Mouse (Mus musculus) liver, embryonic 14 days (tissue): ENCODE data around the gene Tex30. TPM values are rescaled to one million over a fixed set of nuclear protein-coding genes. Genes with fewer than 3 reads are reported as not detected.

Source experiments
- polyA plus RNA-seq: library from polyadenylated mRNA; depleted of rRNA; stranded (reverse); fragments of >200 nt; gene quantifications from 2 replicates; pipeline ENCODE4 v1.2.3, GENCODE M21; 2012; rRNA removed

Tex30 gene
- polyA plus RNA-seq, result 22.9 and 25.3 TPM in 2 replicates

DNA sequence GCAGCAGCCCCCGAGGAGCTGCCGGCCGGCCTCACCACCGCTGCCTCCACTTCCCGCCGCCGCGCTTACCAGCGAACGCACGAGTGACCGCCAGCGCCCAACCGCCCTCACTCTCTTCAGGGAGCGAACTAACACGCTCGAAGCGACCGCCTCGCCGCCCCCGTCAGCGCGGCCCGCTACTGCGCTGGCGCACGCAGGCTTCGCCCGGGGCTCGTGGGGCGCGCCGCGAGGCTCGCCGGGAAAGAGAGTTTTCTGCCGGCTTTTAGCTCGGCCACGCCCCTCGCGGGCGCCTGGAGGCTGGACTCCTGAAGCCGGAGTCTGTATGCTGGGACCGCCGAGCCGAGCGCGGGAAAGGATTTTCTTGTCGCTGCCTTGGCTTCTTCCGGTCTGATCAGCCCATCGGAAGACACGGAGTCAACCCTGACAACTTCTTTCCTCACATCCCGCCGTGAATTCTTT lies at the start of gene Tex30:
Gene Tex30, minus strand, starts transcription at position 183 of the 459 bp plus-strand sequence.

DNA sequence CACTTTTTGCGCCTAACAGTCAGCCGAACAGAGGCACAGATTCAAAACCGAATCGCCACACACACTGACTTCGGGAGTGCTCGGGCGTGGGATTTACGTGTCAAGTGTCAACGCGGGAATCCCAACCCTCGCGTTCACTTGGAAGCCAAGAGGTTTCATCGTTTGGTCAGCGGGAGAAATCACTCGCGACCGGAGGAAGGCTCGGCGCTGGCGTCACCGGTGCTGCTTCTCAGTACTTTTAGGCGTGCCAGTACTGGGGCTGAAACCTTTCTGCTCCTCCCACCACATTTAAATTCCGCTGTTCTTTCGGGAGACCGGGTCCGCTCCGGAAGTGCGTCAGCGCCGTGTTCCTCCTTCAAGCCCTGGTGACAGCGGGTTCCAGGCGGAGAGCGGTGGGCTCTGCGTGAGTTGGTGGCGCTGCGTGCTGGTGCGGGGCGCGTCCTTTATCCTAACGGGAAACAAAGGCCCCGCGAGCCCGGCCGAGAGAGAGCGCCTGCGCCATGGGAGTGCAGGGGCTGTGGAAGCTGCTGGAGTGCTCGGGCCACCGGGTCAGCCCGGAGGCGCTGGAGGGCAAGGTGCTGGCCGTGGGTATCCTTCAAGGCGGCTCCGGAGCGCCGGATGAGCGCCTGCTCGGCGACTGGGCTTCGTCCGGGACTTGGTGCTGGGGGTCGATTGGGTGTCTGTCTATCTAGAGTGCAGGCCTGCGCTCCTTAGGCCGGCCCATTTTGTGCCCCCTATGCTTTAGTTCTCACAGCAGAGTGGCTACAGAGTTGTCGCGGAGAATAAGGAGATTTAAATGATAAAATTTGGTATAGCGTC lies 45.5 kb upstream of the Tex30 start, which contains the start of gene Ercc5:
Gene Ercc5, plus strand, starts transcription at position 182 of the 819 bp plus-strand sequence.

GRCm38 (mm10) chr1:44118239-44119054 lies 16.2 kb upstream of the Tex30 start, which contains the start of the genes Kdelc1 and Bivm:
TSS of gene Kdelc1 (minus strand) at chr1:44118808.
TSS of gene Bivm (plus strand) at chr1:44118957.

GRCm38 (mm10) chr1:44061836-44062235 lies 40.4 kb downstream of the Tex30 start, which contains the start of gene Gm8251:
TSS of gene Gm8251 (minus strand) at chr1:44061936.

Other genes with a start within 250 kb of the Tex30 start
- 11.3 and 11.9 TPM in 2 replicates for gene Tpp2, start 168.8 kb downstream of the Tex30 start, polyA plus RNA-seq
- 0.02 and 0.03 TPM in 2 replicates for gene Mettl21c, start 82.4 kb downstream of the Tex30 start, polyA plus RNA-seq
- 0.35 and 0.41 TPM in 2 replicates for gene Gm8251, start 40.5 kb downstream of the Tex30 start, polyA plus RNA-seq
- gene Kdelc1, start 16.4 kb upstream of the Tex30 start, polyA plus RNA-seq, result 10.0 and 11.7 TPM in 2 replicates
- 2.3 and 2.6 TPM in 2 replicates for gene Bivm, start 16.5 kb upstream of the Tex30 start, polyA plus RNA-seq
- gene Ercc5, start 45.3 kb upstream of the Tex30 start, polyA plus RNA-seq, result 4.7 and 5.1 TPM in 2 replicates
- not detected in 2 replicates for gene Mettl21e, start 116.5 kb upstream of the Tex30 start, polyA plus RNA-seq